In genomic region chr5:52783251-52783620, GRCm38 (mm10) we compare ENCODE assay signal across 8 mouse cellular contexts. TPM values are rescaled to one million over a fixed set of nuclear protein-coding genes. Genes with fewer than 3 reads are reported as not detected.
A peak's percentile ranks its signal among the peaks of the same experiment; 100 is the strongest.
DNase-seq lines count a peak whose midpoint lies in the region; ATAC-seq lines count a peak whose summit lies in the region.

No protein-coding gene starts in this region.

- peak overlapping the region; percentile 86 for H3K27ac ChIP-seq in heart, embryonic 16.5 days (ENCODE audit: low read length)
- H3K27ac ChIP-seq in hindbrain, embryonic 12.5 days, result peak overlapping the region; percentile 89
- H3K27ac ChIP-seq in midbrain, embryonic 10.5 days (replicated peaks), result peak overlapping the region; percentile 95

- peak overlapping the region; percentile 85 for H3K9ac ChIP-seq in heart, embryonic 16.5 days (ENCODE audit: low read length)
- H3K9ac ChIP-seq in hindbrain, embryonic 12.5 days, result peak overlapping the region; percentile 84

- no peak for DNase-seq in heart, adult 18-20 months
- peak; percentile 9 for DNase-seq in WW6 (ENCODE audit: low read depth, low spot score)
- no peak for DNase-seq in midbrain, embryonic 10.5 days (ENCODE audit: low spot score)
- no peak for DNase-seq in right cerebral cortex, postnatal 14 days
- no peak for DNase-seq in spleen, adult 12 weeks (ENCODE audit: low spot score)
- DNase-seq in right cerebral cortex, postnatal 10 days (ENCODE audit: low spot score in 2 of 2), result no peak

- peak overlapping the region; percentile 92 for H3K4me3 ChIP-seq in heart, embryonic 16.5 days (ENCODE audit: low read length)
- H3K4me3 ChIP-seq in hindbrain, embryonic 12.5 days, result peak overlapping the region; percentile 84
- peak overlapping the region; percentile 89 for H3K4me3 ChIP-seq in midbrain, embryonic 10.5 days

- H3K27me3 ChIP-seq in heart, embryonic 16.5 days (ENCODE audit: control insufficient read depth, insufficient read depth, low read length), result no peaks in the 10 kb centered on the region
- no peaks in the 10 kb centered on the region for H3K27me3 ChIP-seq in hindbrain, embryonic 12.5 days
- no peaks in the 10 kb centered on the region for H3K27me3 ChIP-seq in midbrain, embryonic 10.5 days (ENCODE audit: low read depth, poor library complexity, severe bottlenecking)

- H3K4me1 ChIP-seq in heart, embryonic 16.5 days (ENCODE audit: control insufficient read depth, insufficient read depth, low read length), result peaks cover 4% of the 10 kb centered on the region; the same call in 1 of the 2 replicates
- no peaks in the 10 kb centered on the region for H3K4me1 ChIP-seq in hindbrain, embryonic 12.5 days
- peaks cover 3% of the 10 kb centered on the region; the same call in 1 of the 2 replicates for H3K4me1 ChIP-seq in midbrain, embryonic 10.5 days

- H3K4me2 ChIP-seq in heart, embryonic 16.5 days (ENCODE audit: low read depth, low read length), result peak overlapping the region; percentile 77
- peak overlapping the region; percentile 57 for H3K4me2 ChIP-seq in hindbrain, embryonic 12.5 days (replicated peaks)

- under 1% methylated on average over 9 of the region's 9 CpGs for WGBS in heart, embryonic 16.5 days
- 0% methylated on average over 9 of the region's 9 CpGs for WGBS in hindbrain, embryonic 12.5 days
- WGBS in midbrain, embryonic 10.5 days, result under 1% methylated on average over 9 of the region's 9 CpGs

- H3K9me3 ChIP-seq in heart, embryonic 16.5 days (replicated peaks; ENCODE audit: control insufficient read depth, low read length), result no peaks in the 10 kb centered on the region
- H3K9me3 ChIP-seq in hindbrain, embryonic 12.5 days (replicated peaks), result no peaks in the 10 kb centered on the region
- no peaks in the 10 kb centered on the region for H3K9me3 ChIP-seq in midbrain, embryonic 10.5 days (replicated peaks)

- peak; percentile 70 for ATAC-seq in heart, embryonic 16.5 days (replicated peaks; ENCODE audit: extremely low read depth, insufficient read depth, low FRiP score)
- peak; percentile 84 for ATAC-seq in hindbrain, embryonic 12.5 days (ENCODE audit: low FRiP score)

- H3K36me3 ChIP-seq in heart, embryonic 16.5 days (ENCODE audit: control insufficient read depth, insufficient read depth), result peaks cover 14% of the 10 kb centered on the region
- peaks cover 11% of the 10 kb centered on the region for H3K36me3 ChIP-seq in hindbrain, embryonic 12.5 days
- H3K36me3 ChIP-seq in midbrain, embryonic 10.5 days, result peaks cover 24% of the 10 kb centered on the region

RNA-seq across cellular contexts. Expression of gene Zcchc4, which starts 8.0 kb away (rescaled TPM):
- polyA plus RNA-seq in heart, embryonic 16.5 days (2015; fragmentation: Nextera tagmentation; extraction: Ambion mirVana), result 10.5 and 11.2 TPM in 2 replicates
- total RNA-seq in heart, adult 18-20 months (2021), result 1 to 10 TPM; 6.7 to 9.3 TPM
- polyA plus RNA-seq in hindbrain, embryonic 12.5 days (2016; fragmentation: Nextera tagmentation; extraction: Ambion mirVana), result 17.6 and 18.2 TPM in 2 replicates
- polyA plus RNA-seq in midbrain, embryonic 10.5 days (2016; fragmentation: Nextera tagmentation; extraction: Ambion mirVana), result 16.7 and 18.1 TPM in 2 replicates

RNA-seq across cellular contexts. Expression of gene Pi4k2b, which starts 41.9 kb away (rescaled TPM):
- 7.1 and 8.2 TPM in 2 replicates for polyA plus RNA-seq in heart, embryonic 16.5 days (2015; fragmentation: Nextera tagmentation; extraction: Ambion mirVana)
- 1 to 10 TPM; 1.5 to 2.6 TPM for total RNA-seq in heart, adult 18-20 months (2021)
- 18.9 and 20.9 TPM in 2 replicates for polyA plus RNA-seq in hindbrain, embryonic 12.5 days (2016; fragmentation: Nextera tagmentation; extraction: Ambion mirVana)
- 13.3 and 15.7 TPM in 2 replicates for polyA plus RNA-seq in midbrain, embryonic 10.5 days (2016; fragmentation: Nextera tagmentation; extraction: Ambion mirVana)

RNA-seq across cellular contexts. Expression of gene Anapc4, which starts 50.6 kb away (rescaled TPM):
- polyA plus RNA-seq in heart, embryonic 16.5 days (2015; fragmentation: Nextera tagmentation; extraction: Ambion mirVana), result 66.7 and 76.0 TPM in 2 replicates
- 10 to 100 TPM; 28.8 to 31.5 TPM for total RNA-seq in heart, adult 18-20 months (2021)
- polyA plus RNA-seq in hindbrain, embryonic 12.5 days (2016; fragmentation: Nextera tagmentation; extraction: Ambion mirVana), result 119 and 127 TPM in 2 replicates
- polyA plus RNA-seq in midbrain, embryonic 10.5 days (2016; fragmentation: Nextera tagmentation; extraction: Ambion mirVana), result 106 and 120 TPM in 2 replicates
